Mouse (Mus musculus): ENCODE measurements around the gene Syt11. TPM values are rescaled to one million over a fixed set of nuclear protein-coding genes. Genes with fewer than 3 reads are reported as not detected.

Gene Syt11
- polyA plus RNA-seq, 1 experiment from 2014 or later, result 137 TPM

Other genes with a start within 250 kb of the Syt11 start
- 45.9 and 51.9 TPM in 2 replicates for gene Mex3a, start 242.8 kb downstream of the Syt11 start, polyA plus RNA-seq (2014; fragmentation: Nextera tagmentation; extraction: Ambion mirVana)
- 1.1 and 1.8 TPM in 2 replicates for gene Rab25, start 226.9 kb downstream of the Syt11 start, polyA plus RNA-seq (2014; fragmentation: Nextera tagmentation; extraction: Ambion mirVana)
- 76.1 and 93.9 TPM in 2 replicates for gene Lamtor2, start 222.1 kb downstream of the Syt11 start, polyA plus RNA-seq (2014; fragmentation: Nextera tagmentation; extraction: Ambion mirVana)
- 62.6 and 66.3 TPM in 2 replicates for gene Ubqln4, start 221.4 kb downstream of the Syt11 start, polyA plus RNA-seq (2014; fragmentation: Nextera tagmentation; extraction: Ambion mirVana)
- gene Ssr2, start 199.3 kb downstream of the Syt11 start, polyA plus RNA-seq (2014; fragmentation: Nextera tagmentation; extraction: Ambion mirVana), result 152 and 169 TPM in 2 replicates
- 149 and 181 TPM in 2 replicates for gene Arhgef2, start 169.2 kb downstream of the Syt11 start, polyA plus RNA-seq (2014; fragmentation: Nextera tagmentation; extraction: Ambion mirVana)
- gene Rxfp4, start 122.0 kb downstream of the Syt11 start, polyA plus RNA-seq (2014; fragmentation: Nextera tagmentation; extraction: Ambion mirVana), result not detected in 2 replicates
- 103 and 105 TPM in 2 replicates for gene Khdc4, start 89.4 kb downstream of the Syt11 start, polyA plus RNA-seq (2014; fragmentation: Nextera tagmentation; extraction: Ambion mirVana)
- gene Rit1, start 58.3 kb downstream of the Syt11 start, polyA plus RNA-seq (2014; fragmentation: Nextera tagmentation; extraction: Ambion mirVana), result 44.6 and 48.4 TPM in 2 replicates
- gene Gon4l, start 60.1 kb upstream of the Syt11 start, polyA plus RNA-seq (2014; fragmentation: Nextera tagmentation; extraction: Ambion mirVana), result 14.8 and 15.3 TPM in 2 replicates
- 47.4 and 49.8 TPM in 2 replicates for gene Msto1, start 138.8 kb upstream of the Syt11 start, polyA plus RNA-seq (2014; fragmentation: Nextera tagmentation; extraction: Ambion mirVana)
- gene Ash1l, start 175.5 kb upstream of the Syt11 start, polyA plus RNA-seq (2014; fragmentation: Nextera tagmentation; extraction: Ambion mirVana), result 15.5 and 22.9 TPM in 2 replicates
- 145 and 167 TPM in 2 replicates for gene Dap3, start 176.0 kb upstream of the Syt11 start, polyA plus RNA-seq (2014; fragmentation: Nextera tagmentation; extraction: Ambion mirVana)

Data from hindbrain, embryonic 11.5 days (tissue).